Mouse (Mus musculus) megakaryocyte progenitor cell, adult 5-6 weeks (primary cell): ENCODE results near the gene Gm10477. TPM values are rescaled to one million over a fixed set of nuclear protein-coding genes. Genes with fewer than 3 reads are reported as not detected.
"Not testable (repeated sequence)": the region's sequence is repeated elsewhere in the genome, so short reads cannot be mapped to it uniquely, and the experiment has no call there.

Source experiments
- ATAC-seq: replicated peaks from 2 replicates; pipeline ENCODE4 v1.8.0; 2016; ENCODE audit warnings: mild to moderate bottlenecking, moderate TSS enrichment, inconsistent platforms; ENCODE audit not compliant: poor library complexity
- total RNA-seq, 2 experiments: library from RNA; stranded (forward) in 1 of 2; stranded (reverse) in 1 of 2; fragments of 157-497, 149-512 nt in 1 of 2; fragments of 200-1000 nt in 1 of 2; gene quantifications; 2 replicates each; pipeline versions ENCODE4 v1.2.3 to v1.2.4; 2015 to 2017

The Gm10477 gene
- not detected in 2 replicates for total RNA-seq (2015)
- total RNA-seq (2017) = not detected in 2 replicates

GRCm38 (mm10) chrX:56524442-56524841, at the start of gene Gm10477:
Gene Gm10477 (plus strand): TSS chrX:56524742.
- ATAC-seq = not testable (repeated sequence)

- peak; percentile 64 for ATAC-seq
Measured at GRCm38 (mm10) chrX:56477553-56477952, 47.0 kb upstream of the Gm10477 start.

- peak; percentile 99 for ATAC-seq
Measured at GRCm38 (mm10) chrX:56481906-56482305, 42.6 kb upstream of the Gm10477 start.

DNA sequence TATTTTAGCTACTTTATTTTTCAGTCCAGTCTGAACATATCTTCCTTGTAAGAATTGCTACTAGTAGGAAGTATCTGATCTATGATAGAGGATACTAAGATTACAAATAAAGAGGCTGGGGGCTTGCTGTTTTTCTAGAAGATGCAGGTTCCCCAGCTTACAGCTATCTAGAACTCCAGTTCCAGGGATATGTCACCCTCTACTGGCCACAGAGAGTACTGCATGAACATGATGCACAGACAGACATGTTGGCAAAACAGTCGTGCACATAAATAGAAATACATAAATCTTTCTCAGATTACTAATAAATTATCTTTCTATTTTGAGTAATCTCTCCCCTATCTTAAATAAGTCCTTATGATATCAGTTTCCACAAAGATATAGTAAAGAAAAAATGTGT, 34.8 kb upstream of the Gm10477 start:
- ATAC-seq = peak; percentile 89

GRCm38 (mm10) chrX:56497241-56497640, 27.3 kb upstream of the Gm10477 start:
- no peak for ATAC-seq

GRCm38 (mm10) chrX:56531266-56531665, 6.7 kb downstream of the Gm10477 start:
- peak; percentile 83 for ATAC-seq

DNA sequence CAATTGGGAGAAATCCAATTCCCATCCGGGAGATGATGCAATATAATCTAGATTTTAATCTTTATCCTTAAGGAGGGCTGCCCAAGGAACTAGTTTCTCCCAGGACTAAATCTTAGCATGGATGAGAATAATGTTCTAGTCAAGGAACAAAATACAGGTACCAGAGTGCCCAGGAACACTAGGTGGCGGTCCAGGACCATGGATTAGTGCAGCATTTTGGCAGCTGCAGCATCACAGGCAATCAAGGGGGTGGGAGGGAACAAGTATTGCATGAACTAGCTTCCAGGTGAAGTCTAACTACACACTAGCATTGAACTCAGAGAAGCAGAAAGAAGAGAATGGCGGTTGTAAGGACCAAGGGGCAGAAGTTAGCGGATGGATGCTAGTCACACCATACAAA, 12.6 kb downstream of the Gm10477 start:
- ATAC-seq = 0 out of 2 replicates have a peak, but pooled peaks have one; percentile 48

- no peak for ATAC-seq
Measured at GRCm38 (mm10) chrX:56549506-56549905, 25.0 kb downstream of the Gm10477 start, which contains the start of gene Gm648. Gene Gm648 (minus strand): TSS chrX:56549606.

DNA sequence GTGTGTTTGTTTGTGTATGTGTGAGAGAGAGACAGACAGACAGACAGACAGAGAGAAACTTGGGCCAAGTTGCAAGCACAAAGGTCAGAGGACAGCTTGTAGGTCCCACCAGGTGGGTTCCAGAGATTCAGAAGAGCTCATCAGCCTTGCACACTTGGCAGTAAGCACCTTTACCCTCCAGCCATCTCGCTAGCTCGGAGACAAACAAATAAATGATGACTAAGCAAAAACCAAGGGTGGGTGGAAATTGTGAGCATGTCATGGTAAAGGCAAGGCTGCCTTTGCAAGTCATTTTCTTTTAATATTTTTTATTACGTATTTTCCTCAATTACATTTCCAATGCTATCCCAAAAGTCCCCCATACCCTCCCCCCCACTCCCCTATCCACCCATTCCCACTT, 29.0 kb downstream of the Gm10477 start:
- no peak for ATAC-seq

GRCm38 (mm10) chrX:56572465-56572864, 47.9 kb downstream of the Gm10477 start:
- peak; percentile 65 for ATAC-seq

Other genes with a start within 250 kb of the Gm10477 start
- gene Zfp449, start 178.3 kb upstream of the Gm10477 start, total RNA-seq (2015) = 1.9 and 2.3 TPM in 2 replicates
- gene Zfp449, start 178.3 kb upstream of the Gm10477 start, total RNA-seq (2017) = 1.7 and 2.3 TPM in 2 replicates
- 0.07 and 0.22 TPM in 2 replicates for gene Smim10l2a, start 150.2 kb upstream of the Gm10477 start, total RNA-seq (2015)
- gene Smim10l2a, start 150.2 kb upstream of the Gm10477 start, total RNA-seq (2017) = 0.74 and 0.83 TPM in 2 replicates
- gene Gm2174, start 76.8 kb upstream of the Gm10477 start, total RNA-seq (2015) = 2.4 TPM in 1 of 2 replicates, not detected in the other
- gene Gm2174, start 76.8 kb upstream of the Gm10477 start, total RNA-seq (2017) = 129 and 175 TPM in 2 replicates
- 99.4 and 104 TPM in 2 replicates for gene Ints6l, start 69.9 kb upstream of the Gm10477 start, total RNA-seq (2015)
- gene Ints6l, start 69.9 kb upstream of the Gm10477 start, total RNA-seq (2017) = 44.3 and 63.7 TPM in 2 replicates
- gene Gm648, start 24.9 kb downstream of the Gm10477 start, total RNA-seq (2015) = not detected in 2 replicates
- gene Gm648, start 24.9 kb downstream of the Gm10477 start, total RNA-seq (2017) = not detected in 2 replicates
- gene Mmgt1, start 73.3 kb downstream of the Gm10477 start, total RNA-seq (2015) = 27.2 and 27.8 TPM in 2 replicates
- 24.0 and 24.4 TPM in 2 replicates for gene Mmgt1, start 73.3 kb downstream of the Gm10477 start, total RNA-seq (2017)
- gene Slc9a6, start 85.0 kb downstream of the Gm10477 start, total RNA-seq (2015) = 8.8 and 9.5 TPM in 2 replicates
- 6.2 and 7.0 TPM in 2 replicates for gene Slc9a6, start 85.0 kb downstream of the Gm10477 start, total RNA-seq (2017)
- 0.34 and 0.72 TPM in 2 replicates for gene Fhl1, start 207.0 kb downstream of the Gm10477 start, total RNA-seq (2015)
- gene Fhl1, start 207.0 kb downstream of the Gm10477 start, total RNA-seq (2017) = 0.44 TPM in 1 of 2 replicates, not detected in the other